Mouse (Mus musculus) mature B cell (primary cell): ENCODE measurements around the gene Rell1.

Experiments used
- in situ Hi-C: fragments of 300-500 bp; cut with MboI; formaldehyde crosslinking; loops from 2 replicates; pipeline ENCODE4 v1.14.3; 2019

Rell1 gene

DNA sequence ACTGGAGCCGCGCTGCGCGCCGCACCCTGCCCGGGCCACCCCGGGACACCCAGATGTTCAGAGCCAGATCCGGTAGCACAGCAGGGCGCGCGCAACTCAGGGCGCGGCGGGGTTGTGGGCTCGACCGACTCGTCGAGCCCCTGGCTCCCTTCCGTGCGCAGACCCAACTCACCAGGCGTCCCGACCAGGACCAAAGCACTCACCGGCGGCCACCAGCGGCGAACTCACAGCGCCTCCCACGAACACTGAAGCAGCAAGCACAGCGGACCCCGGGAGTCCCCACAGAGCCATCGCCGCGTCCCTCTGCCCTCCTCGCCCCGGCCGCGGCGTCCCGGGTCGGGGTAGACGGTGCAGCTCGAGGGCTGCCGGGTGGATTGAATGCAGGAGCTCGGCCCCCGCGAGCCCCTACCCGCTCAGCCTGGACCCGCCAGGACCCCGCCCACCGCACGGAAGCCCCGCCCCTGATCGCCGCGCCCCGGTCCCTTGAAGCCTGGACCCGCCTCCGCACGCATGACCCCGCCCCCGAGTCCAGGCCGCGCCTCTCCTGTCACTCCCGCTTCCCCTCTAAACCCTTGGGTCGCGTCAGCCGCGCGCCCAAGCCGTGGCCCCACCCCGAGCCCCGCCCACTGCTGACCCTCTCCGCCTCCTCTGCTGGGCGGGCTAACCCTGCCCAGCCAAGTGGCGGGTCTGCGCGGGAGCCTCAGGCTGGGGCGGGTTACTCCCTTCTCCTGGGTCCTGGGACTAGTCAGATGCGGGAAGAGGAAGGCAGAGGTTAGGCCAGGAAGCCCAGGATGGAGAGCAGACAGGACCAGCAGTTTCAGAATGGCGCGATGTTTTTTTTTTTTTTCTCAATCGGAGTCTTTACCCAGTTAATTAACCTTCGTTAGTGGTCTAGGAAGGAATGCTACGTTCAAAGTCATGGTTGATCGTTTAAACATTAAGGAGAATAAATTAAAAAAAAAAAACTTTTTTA, at the start of gene Rell1:
Gene Rell1 (minus strand): TSS at position 455 of the 973 bp plus-strand sequence.
- in situ Hi-C loops: no loop called here

- in situ Hi-C loops: no loop called here
These were observed 44.1 kb upstream of the Rell1 start for GRCm38 (mm10) chr5:64012596-64013366.

DNA sequence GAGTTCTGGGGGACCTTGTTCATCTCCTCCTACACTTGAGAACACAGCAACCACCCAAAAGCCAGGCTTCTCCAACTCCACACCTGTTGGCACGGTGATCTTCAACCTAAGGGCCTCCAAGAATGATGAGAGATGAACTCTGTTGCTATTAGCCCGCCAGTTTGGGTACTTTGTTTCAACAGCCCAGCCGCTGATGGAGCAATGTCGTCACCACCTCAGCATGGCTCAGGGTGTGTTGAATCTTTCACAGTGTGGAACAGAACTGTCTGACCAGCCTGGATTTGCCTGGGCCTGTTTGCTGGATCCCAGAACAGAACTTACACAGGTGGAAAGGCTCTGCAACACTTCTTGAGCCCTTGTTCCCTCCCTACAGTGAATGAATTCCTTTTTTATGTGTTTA, 37.9 kb upstream of the Rell1 start:
- in situ Hi-C loops: no loop called here

DNA sequence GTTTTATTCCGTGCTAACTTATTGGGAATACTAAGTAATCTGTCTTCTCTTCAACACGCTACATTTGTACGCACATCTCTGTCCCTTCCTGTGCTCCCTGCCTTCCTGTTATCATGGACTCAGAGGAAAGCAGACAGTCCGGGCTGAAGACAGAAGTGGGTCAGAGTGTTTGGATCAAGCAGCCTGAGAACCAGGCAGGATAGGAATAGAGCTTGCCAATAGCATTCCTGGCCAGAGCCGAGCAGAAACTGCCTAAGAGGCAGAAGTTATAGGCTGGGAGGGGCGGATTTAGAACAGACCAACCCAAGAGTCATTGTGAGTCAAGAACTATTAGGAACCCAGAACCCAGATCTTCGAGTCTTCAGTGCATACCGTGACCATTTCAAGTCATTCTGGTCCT, 34.6 kb upstream of the Rell1 start:
- in situ Hi-C loops: no loop called here

DNA sequence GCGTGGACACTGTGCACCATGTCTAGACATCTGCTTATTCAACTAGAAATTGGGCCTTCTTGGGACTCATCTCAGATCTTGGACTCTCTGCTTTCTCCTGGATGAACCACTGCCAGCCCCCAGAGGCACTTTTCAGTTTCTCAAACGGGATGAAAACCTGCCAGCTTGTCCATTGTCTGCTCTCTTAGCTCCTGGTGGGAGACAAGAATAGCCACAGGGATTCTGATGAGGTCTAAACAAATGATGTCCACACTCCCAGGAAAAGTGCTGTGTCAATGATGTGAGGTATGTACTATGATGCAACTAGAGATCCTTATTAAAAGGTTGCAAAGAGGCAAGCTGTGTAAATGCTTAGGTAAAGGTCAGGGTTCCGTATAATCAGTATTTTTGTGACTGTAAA, 25.2 kb upstream of the Rell1 start:
- in situ Hi-C loops: no loop called here

- in situ Hi-C loops: no loop called here
These were observed 22.0 kb upstream of the Rell1 start for GRCm38 (mm10) chr5:63990675-63991074.

DNA sequence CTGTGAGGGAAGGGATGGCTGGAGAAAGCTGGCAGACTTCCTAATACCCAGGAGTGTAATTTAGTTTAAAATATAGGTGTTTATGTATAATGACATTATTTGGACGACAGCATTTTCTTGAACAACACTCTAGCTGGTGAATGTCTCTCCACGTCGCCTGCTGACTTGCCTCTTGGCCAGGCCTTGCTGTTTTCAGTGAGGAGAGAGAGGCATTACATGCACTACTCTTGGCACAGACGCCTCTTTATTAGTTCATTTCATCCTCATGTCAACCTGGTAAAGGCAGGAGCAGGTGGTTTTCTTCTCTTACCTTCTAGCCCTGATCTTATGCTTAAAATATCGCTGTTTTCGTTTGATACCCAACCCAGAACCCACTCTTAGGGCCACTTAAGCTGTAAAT, 17.6 kb upstream of the Rell1 start:
- in situ Hi-C loops: no loop called here

DNA sequence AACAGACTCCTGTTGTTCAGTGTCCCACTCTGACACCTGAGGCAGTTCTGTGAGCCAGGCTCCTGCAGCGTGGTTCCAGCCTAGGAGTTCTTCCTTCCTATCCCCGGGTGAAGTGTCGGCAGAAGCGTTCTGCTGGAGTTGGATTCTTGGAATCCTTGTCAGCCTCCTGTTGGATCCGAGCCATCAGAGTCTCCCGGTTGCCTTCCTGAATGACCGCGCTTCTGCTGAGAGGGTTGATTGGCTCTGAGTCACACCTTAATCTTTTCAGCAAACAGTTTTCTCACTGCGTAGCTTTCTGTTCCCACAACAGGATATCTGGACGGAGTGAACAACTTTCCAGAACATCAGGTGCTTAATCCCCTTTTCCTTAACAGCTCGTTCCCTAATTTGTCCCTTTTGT, 13.6 kb upstream of the Rell1 start:
- in situ Hi-C loops: no loop called here

DNA sequence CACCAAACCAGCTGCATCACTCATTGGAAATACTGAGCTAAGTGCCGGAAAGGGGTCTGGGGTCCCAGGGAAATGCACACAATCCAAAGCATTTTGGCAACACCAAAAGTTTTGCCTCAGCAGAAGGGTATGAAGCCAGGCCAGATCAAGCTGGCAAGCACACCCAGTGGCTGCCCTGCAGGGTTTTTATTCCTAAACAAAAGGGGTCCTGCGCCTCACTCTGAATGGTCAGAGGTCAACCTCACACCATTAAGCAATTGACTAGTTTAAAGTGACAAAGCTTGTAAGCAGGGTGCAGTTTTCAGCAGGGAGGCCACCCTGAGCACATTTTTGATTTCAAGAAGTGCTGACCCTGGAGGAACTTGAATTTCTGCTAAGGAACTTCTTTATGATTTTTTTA, 2.3 kb upstream of the Rell1 start:
- in situ Hi-C loops: no loop called here

DNA sequence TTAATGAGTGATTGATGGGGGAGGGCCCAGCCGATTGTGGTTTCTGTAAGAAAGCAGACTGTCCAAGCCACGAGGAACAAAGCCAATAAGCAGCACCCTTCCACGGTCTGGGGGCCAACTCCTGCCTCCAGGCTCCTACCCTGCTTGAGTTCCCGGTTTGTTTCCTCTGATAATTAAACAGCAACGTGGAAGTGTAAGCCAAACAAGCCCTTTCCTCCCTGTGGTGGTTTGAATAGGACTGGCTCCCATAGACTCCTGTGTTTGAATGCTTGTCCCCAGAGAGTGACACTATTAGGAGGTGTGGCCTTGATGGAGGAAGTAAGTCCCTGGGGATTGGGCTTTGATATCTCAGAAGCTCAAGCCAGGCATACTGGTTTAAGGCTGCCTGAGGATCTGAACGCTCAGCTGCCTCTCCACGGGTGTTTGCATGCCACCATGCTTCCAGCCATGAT, 1.6 kb upstream of the Rell1 start:
- in situ Hi-C loops: no loop called here

- in situ Hi-C loops: no loop called here
These were observed 897 bp upstream of the Rell1 start for GRCm38 (mm10) chr5:63969476-63970112.

- in situ Hi-C loops: no loop called here
These were observed 1.0 kb downstream of the Rell1 start for GRCm38 (mm10) chr5:63967591-63968141.

GRCm38 (mm10) chr5:63966379-63966778, 2.3 kb downstream of the Rell1 start:
- in situ Hi-C loops: no loop called here

DNA sequence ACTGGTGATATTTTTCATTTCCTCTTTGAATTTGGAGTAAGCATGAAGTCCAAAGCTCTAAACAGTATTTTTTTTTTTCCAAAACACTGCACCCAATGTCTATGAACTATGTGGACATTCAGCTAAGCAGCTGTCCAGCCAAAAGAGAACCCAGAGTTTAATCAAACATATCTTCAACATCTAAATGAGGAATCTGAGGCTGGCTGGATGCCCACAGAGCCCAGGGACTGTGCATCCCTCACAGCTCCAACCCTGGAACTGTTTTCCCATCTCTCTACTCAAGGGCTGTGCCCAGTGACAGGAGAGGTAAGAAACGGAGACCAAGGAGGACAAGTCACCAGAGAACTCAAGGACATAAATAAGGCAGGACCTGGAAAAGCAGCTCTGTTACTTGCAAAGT, 2.8 kb downstream of the Rell1 start:
- in situ Hi-C loops: no loop called here

DNA sequence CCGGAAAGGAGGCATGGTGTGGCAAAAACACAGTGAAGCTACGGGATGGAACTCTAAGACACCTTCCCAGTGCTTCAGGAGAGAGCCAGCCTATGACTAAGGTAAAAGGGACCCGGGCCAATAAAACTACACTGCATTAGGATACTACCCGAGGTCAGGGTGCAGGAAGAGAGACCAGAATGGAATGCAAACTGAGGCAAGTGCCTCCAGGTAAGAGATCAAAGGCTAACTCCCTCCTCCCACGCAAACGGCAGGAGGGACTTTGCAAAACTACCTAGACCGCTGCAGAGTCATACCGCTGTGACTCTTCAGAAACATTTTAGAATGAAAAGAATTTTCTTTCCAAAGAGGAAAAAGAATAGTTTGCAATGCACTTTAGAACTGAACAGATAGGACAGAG, 4.1 kb downstream of the Rell1 start:
- in situ Hi-C loops: no loop called here

GRCm38 (mm10) chr5:63961726-63962125, 7.0 kb downstream of the Rell1 start:
- in situ Hi-C loops: no loop called here

DNA sequence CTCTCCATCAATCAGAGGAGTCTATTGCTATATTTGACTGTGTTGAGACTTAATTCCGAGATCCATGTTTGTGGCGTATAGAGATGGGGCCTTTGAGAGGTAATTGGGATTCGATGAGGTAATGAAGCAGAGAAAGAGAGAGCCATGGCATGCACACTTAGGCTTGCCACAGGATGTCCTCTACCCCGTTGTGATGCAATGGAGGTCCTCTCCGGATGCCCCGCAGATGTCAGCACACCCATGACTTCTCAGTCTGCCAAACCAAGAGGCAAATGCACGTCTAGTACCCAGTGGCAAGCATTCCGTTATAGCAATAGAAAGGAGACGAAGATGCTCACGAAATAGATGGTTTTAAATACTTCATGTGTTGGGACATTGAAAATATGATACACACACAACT, 8.1 kb downstream of the Rell1 start:
- in situ Hi-C loops: no loop called here

GRCm38 (mm10) chr5:63958963-63959708, 9.6 kb downstream of the Rell1 start:
- in situ Hi-C loops: no loop called here

DNA sequence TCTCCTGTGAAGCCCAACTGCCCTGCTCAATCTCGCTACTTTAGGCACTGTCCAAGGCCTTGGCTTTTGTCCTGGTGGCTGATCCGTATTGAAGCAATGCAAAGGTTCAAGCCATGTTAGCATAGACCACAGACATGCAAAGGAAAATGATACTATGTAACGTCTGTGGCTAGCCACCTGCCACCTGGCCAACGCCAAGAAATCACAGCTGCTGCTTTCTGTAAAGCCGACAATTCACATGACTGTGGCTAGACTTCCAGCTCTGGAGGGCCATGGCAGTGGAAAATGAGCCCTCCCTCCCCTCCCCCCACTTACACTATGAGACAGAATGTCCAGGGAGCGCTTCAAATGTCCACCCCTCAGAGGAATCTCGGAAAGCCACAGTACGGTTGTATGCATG, 11.1 kb downstream of the Rell1 start:
- in situ Hi-C loops: no loop called here

- in situ Hi-C loops: no loop called here
These were observed 12.3 kb downstream of the Rell1 start for GRCm38 (mm10) chr5:63956411-63956810.

DNA sequence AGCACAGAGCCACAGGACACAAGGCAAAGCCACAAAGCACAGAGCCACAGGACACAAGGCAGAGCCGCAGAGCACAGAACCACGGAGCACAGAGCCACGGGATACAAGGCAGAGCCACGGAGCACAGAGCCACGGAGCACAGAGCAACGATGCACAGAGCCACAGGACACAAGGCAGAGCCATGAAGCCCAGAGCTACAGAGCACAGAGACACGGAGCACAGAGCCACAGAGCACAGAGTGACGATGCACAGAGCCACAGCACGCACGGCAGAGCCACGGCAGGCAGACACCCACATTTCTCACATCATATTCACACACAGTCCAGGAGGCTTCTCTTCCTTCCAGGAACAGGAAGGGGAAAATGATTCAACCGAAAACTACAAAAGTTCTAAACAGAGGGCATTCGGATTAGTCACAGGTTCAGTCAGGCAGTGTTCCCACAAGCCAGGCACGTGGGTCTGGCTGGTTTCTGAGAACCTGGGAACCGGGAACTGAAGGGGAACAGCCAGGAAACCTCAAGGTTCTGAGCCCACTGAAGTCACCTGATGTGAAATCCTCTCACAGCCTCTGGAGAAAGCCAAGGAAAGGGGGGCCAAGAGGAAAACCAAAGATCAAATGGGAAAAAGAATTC, 15.2 kb downstream of the Rell1 start:
- in situ Hi-C loops: no loop called here
